Mouse (Mus musculus) frontal cortex, adult 2 months (tissue): ENCODE measurements around the gene Slc4a2. TPM values are rescaled to one million over a fixed set of nuclear protein-coding genes. Genes with fewer than 3 reads are reported as not detected.

Experiments
- DNase-seq, 2 experiments: peaks; one replicate each; pipeline ENCODE4 v3.0.0; 2022; ENCODE audit warnings: low spot score in 1 of 2; ENCODE audit errors: extremely low spot score in 1 of 2
- polyA plus RNA-seq: library from polyadenylated mRNA; depleted of rRNA; stranded (reverse); fragments of >200 nt; gene quantifications from 2 replicates; pipeline ENCODE4 v1.2.3, GENCODE M21; 2012

Slc4a2 gene
- polyA plus RNA-seq, 1 experiment, result 32.2 TPM

GRCm38 (mm10) chr5:24453283-24453984 lies 29.8 kb downstream of the Slc4a2 start:
- DNase-seq, result no peak

- DNase-seq, result no peak
These were observed 30.3 kb downstream of the Slc4a2 start for GRCm38 (mm10) chr5:24453985-24454303.

- DNase-seq, result no peak
These were observed 31.4 kb downstream of the Slc4a2 start for GRCm38 (mm10) chr5:24455076-24455475.

- DNase-seq, result no peak
These were observed 32.0 kb downstream of the Slc4a2 start for GRCm38 (mm10) chr5:24455613-24456012.

GRCm38 (mm10) chr5:24466762-24467161 lies 43.1 kb downstream of the Slc4a2 start:
- no peak for DNase-seq

GRCm38 (mm10) chr5:24470600-24470999 lies 47.0 kb downstream of the Slc4a2 start:
- peak in 1 of 2 experiments; percentile 79 for DNase-seq

- no peak for DNase-seq
These were observed 49.4 kb downstream of the Slc4a2 start for GRCm38 (mm10) chr5:24472884-24473619.

GRCm38 (mm10) chr5:24474025-24474722 lies 50.5 kb downstream of the Slc4a2 start:
- no peak for DNase-seq

GRCm38 (mm10) chr5:24474723-24475261 lies 51.2 kb downstream of the Slc4a2 start:
- DNase-seq, result peak in 1 of 2 experiments; percentile 80

GRCm38 (mm10) chr5:24475476-24476241 lies 52.0 kb downstream of the Slc4a2 start:
- no peak for DNase-seq

- no peak for DNase-seq
These were observed 54.3 kb downstream of the Slc4a2 start for GRCm38 (mm10) chr5:24477909-24478308.

GRCm38 (mm10) chr5:24481647-24482046 lies 58.0 kb downstream of the Slc4a2 start:
- DNase-seq, result peak in 1 of 2 experiments; percentile 78

- DNase-seq, result no peak
These were observed 58.8 kb downstream of the Slc4a2 start for GRCm38 (mm10) chr5:24482247-24483079.

GRCm38 (mm10) chr5:24483326-24483725 lies 59.7 kb downstream of the Slc4a2 start:
- peak in 1 of 2 experiments; percentile 85 for DNase-seq

GRCm38 (mm10) chr5:24484963-24485362 lies 61.3 kb downstream of the Slc4a2 start:
- DNase-seq, result no peak

GRCm38 (mm10) chr5:24486097-24486496 lies 62.5 kb downstream of the Slc4a2 start:
- peak; percentile 69 to 96 for DNase-seq

GRCm38 (mm10) chr5:24486738-24487137 lies 63.1 kb downstream of the Slc4a2 start:
- no peak for DNase-seq

GRCm38 (mm10) chr5:24490413-24490920 lies 66.8 kb downstream of the Slc4a2 start:
- DNase-seq, result no peak
